Mouse (Mus musculus): ENCODE measurements at regions not wholly inside any gene's neighbourhood (a gene's known extent, or its start where the extent isn't known, plus 50 kb on each side); places are given as distances from the start of the nearest gene placed in this dataset.
A peak's percentile ranks its signal among the peaks of the same experiment; 100 is the strongest.

DNA sequence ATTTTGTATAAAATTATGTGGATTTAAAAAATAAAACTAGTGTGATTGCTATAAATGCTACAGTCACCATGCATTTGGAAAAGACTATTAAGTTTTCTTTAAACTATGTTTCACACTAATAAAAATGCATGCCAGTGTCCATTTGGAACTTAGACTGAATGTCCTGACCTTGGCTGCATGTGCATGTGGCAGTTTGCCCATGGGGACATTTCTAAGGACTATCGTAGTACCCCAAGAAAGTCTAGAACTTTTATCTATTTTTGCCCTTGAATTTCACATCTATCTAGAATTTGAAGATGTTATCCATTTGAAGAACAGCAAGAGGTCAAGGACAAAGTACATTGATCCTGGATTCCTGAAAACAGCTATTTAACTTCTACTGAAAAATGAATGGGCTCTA, 745.9 kb downstream of the Tmem182 start:
- no peak for DNase-seq (ENCODE audit: low spot score in 2 of 2)

DNA sequence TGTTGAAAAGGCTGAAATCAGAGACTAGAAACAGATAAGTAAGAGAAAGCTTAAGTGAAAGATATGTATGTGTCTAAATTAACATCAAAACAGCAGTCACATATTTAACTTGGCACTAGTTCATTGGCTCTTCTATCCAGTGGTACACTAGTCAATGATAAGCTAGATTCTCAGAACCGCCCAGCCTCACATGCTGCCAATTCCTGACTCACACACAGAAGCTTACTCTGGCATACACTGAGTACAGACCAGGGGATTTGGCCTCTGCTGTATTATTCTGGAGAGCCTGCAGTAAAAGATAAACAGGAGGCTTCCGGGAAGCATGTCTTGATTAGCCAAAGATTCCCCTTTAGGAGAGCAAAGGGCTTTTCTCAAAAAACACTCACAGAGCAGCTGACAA, 750.2 kb downstream of the Tmem182 start:
- DNase-seq (ENCODE audit: low spot score in 2 of 2): no peak

DNA sequence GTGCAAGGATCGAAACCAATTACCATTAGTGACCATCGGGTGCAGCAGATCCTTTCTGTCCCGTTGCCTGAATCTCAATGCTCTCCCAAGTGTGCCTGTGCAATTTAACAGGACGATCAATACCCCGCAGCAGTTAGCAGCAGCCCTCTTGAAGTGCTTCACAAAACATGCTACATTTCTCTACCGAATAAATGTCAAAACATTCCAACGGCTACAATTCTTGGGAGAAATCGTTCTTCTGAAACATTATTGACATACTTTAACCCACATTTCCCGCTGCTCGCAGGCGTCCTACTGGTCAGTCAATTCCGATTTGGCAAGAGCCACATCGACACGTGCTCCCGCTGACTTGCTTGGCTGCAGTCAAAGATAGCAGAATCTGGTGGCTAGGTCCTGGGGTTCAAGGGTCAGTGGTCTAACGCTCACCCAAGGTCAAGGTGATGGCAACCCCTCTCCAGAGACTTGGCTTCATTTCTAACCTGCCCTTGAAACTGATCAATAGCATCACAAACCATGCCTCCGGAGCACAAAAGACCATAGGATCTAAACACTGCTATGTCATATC, 753.8 kb downstream of the Tmem182 start:
- DNase-seq (ENCODE audit: low spot score in 2 of 2): no peak

DNA sequence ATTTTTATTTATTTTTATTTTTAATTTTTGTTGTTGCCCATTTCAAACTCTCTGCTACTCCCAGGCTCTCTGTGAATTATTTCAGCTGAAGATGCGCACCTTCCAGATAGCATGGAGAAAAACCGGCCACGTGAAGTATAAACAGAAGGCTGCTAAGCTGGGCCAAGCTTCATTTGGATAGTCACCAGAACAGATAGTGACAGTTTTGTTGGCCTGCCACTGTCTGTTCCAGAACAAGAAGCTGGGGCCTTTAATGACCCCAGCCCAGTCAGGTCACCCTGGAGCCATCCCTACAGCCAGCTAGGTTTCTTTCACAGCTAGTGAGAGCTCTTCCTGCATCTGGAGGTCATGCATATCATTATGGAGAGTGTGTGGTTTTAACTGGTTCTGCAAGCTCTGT, 754.6 kb downstream of the Tmem182 start:
- DNase-seq (ENCODE audit: low spot score in 2 of 2): no peak

DNA sequence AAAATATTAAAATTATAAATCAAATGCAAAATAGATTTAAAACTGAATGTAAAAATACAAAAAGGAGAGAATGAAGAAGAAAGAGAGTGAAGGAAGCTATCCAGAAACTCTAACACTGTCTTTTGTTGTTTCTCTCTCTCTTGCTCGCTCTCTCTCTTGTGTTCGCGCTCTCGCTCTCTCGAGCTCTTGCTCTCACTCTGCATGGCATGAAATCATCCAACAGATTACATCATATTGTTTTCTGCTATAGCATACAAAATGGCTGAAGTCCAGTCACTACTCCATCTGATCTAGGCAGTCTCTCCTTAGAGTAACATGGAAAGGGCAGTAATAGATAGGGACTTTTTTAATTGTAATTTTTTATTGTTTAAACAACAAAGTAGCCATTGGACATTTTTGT, 798.1 kb downstream of the Tmem182 start:
- no peak for DNase-seq (ENCODE audit: low spot score in 2 of 2)

DNA sequence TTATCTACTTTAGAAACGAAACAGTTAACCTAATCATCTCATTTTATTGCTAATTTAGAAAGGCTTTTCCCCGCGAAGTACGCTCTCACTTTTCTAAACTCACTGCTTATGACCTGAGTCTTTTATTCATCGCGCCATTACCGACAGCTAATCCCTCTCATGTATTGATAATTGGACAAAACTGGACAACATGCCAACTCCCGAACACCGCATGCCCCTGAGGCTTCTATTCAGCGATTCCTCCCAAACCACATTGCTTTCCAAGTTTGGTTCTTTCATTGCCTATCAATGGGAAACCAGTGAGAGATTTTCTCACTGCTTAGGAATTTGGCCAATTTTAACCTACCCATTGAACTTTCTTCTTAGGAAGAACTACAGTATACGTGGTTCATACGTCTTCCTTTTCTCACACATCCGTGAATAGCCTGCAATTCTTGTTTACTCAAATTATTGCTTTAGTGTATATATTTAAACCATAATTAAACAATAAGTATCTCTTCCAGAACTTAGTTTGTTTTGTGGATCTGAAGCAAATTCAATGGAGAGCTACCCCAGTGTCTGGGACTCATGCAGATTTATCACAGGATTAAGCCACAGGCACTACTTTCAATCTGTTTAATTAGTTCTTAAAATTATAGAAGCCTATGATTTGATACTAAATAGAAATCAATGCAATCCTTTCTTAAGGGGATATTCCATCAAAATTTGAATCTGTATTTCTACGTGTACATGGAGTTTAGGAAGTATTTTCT, 799.8 kb downstream of the Tmem182 start:
- no peak for DNase-seq (ENCODE audit: low spot score in 2 of 2)

DNA sequence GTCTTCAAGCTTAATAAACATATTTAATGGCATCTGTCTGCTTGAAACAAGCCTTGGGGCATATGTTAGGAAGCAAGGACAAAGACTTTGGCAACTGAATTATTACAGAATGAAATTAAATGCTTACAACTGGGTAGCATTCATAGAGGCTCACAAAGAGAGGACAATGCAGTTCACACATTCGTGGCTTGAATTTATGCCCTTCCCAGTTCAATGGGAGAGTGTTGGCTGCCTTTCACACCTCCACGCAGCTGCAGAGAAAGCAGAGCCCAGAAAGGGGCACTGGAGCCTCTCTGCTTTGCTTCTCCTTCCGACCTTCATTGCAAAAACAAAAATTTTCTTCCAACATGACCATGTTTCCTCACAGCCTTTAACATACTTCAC, 800.3 kb downstream of the Tmem182 start:
- no peak for DNase-seq (ENCODE audit: low spot score in 2 of 2)

DNA sequence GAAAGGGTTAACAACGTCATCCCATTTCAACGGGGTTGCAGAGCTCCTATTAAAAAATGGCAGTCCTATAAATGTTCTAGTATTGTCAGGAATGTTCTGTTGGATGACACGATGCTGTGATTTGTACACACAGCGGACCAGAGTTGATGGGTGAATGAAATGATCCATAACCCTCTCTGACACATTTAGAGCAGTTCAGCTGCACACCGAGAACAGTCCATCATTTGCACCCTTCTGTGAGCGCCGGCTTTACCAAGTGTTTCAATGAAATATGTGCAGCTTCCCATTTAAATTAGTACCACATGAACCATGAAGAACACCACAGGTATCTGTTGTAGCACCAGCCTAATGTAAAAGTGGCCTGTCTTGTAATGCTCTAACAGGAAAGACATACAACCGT, 805.4 kb downstream of the Tmem182 start:
- DNase-seq (ENCODE audit: low spot score in 2 of 2): no peak

DNA sequence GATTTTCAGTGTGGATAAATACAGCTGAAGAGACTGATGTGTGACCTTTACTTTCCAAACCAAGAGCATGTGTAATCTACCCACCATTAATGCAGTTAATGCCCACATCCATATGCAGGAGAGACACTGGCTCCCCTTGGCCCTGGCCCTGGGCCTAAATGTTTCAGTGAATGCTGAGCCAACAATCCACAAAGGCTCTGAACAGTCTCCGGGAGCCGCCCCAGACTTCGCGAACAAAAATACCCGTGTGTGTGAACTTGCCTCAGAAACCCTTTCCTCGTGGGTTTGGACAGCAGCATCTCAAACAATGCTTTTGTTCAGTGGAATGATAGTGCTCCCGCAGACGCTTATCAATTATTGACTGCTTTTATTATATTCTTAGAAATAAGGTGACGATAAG, 846.4 kb downstream of the Tmem182 start:
- no peak for DNase-seq (ENCODE audit: low spot score in 2 of 2)

DNA sequence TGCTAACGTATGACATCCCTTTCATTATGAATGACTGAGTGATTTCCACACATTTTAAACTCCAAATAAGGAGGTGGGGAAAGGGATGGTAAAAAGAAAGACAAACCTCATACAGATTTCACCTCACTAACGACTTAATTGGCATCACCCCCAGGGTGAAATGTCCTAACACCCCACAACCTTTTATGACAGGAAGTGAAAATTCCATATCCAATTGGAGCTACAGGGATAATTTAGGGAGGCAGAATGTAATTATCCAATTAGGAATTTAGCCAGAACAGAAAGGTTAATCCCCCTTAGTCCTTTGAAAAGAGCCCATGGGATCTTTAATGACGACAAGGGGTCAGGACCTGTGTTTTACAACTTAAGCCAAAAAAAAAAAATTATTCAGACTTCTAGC, 846.8 kb downstream of the Tmem182 start:
- DNase-seq (ENCODE audit: low spot score in 2 of 2): no peak

DNA sequence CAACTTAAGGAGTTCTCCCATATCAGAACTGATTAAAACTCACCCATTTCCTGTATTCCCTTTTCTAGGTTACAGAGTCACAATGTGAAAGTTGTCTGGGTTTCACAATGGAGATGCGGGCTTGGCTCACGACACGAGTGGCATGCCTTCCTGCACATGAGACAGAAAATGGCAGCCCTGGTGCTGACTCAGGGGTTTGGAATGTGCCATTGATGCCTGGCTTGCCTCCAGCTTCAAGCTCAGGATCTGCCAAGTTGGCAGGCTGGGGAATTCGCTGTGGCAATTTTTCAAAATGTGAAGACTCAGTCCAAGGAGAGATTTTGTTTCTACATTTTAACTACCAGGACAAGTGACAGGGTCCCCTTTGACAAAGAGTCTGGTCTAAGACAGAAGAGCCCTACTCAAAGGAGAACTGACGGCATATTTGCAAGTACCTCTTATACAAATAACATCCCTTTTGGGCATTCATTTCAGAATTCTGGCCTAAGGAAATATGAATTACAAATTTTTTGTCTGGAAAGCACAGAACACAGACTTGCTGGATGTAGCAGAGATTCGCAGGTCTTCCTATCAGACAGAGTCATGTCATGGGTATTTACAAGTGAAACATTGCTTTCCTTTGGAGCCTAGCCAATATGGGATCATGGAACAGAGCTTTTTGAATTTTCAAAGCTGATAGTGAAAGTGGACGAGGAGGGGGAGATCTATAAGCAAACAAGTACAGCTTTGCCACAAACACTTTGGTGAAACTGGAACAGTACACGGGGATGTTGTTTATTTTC, 847.4 kb downstream of the Tmem182 start:
- peak; percentile 3 to 4 for DNase-seq (ENCODE audit: low spot score in 2 of 2)

DNA sequence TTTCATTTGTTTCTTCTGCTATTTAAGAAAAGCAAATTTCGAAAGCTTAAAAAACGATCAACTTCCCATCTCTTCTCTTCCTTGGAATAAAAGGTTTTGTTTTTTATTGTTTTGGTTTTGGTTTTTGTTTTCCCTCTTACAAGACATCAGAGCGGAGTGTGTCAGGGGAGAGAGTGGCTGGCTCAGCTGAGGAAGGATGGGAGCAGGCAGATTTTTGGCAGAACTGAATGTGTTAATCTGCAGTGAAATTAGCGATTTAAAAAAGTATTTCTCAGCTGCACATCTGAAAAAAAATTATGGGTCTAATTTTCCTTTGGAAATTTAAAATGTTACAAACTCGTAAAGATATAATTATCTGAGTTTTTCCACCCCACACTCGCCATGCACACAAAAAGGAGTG, 868.7 kb downstream of the Tmem182 start:
- no peak for DNase-seq (ENCODE audit: low spot score in 2 of 2)

DNA sequence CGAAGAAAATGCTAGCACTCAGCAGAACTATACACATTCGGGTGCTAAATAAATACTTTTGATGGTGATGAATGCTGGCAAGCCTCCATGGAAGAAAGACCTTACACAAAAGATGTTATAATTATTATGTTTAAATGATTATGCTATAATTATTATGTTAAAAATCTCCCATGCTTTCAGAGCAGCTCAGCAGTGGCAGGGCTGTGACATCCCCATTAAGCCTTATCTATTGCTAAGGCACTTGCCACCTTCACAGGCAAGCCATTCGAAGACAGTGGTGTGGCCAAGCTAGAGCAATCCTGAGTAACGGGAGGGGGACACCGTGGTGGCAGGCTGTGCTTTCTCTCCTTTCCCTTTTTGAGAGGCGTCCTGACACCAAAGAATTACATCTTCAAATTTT, 869.9 kb downstream of the Tmem182 start:
- no peak for DNase-seq (ENCODE audit: low spot score in 2 of 2)

DNA sequence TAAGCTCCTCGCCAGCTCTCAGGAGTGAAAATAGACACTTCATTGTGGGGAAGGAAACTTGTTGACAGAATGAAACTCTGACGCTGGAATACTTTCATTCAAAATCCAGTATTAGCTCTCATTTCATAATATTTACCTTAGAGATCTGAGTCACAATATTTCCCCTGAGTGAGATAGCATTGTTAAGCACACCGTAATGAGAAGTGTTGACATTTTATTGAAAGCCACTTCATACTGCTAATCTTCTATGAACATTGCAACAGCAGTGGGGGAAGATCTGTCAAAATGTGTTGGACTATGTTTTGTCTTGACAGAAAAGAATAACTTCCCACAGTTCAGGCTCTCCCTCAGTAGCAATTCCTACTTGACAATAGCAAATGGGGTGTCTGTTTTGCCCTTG, 900.3 kb downstream of the Tmem182 start:
- no peak for DNase-seq (ENCODE audit: low spot score in 2 of 2)

DNA sequence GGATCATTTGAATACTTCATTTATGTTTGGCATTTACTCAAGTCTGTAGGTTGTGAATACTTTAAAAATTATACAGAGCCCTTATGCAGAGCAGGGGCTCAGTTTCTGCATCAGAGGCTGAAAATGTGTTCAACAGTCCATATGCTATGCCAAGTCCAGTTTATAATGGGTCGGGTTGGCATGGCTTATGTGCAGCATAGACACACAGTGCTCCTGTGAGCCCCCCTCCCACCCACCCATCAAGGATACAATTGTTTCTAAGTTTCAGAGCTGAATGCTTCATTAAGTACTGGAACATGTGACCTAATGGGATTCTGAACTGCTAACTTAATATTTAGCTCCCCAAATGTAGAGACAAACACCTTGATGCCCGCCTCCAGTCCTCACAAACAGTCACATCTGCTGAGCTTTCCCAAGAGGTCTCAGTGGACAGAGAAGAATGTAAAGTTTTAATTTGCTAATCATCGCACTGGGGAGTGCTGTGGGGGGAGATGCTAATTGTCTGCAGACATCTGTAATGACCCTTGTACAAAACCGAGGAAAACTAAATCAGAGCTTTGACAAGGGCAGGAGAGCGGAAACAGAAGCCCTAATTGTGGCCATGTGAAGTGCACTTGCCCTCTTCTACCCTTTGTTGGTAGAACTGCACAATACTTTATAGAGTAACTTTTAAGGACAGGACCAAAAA, 937.4 kb downstream of the Tmem182 start:
- DNase-seq (ENCODE audit: low spot score in 2 of 2): no peak

DNA sequence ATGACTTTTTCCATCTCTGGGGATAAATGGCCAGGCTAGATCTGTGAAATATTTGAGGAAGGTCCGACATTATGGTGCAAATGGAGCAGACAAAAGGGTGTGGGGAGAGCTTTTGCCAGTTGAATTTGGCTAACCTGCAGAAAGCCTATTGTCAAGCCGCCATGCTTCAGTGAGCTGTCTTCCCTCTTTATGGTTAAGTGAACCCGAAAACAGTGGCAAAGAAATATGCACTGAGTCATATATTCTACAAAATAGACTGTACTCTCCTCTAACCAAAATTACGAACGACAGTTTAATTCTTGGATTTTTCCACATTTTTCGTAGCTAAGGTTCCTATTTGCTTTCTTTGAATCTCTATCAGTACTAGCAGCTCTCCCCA, 937.9 kb downstream of the Tmem182 start:
- no peak for DNase-seq (ENCODE audit: low spot score in 2 of 2)

DNA sequence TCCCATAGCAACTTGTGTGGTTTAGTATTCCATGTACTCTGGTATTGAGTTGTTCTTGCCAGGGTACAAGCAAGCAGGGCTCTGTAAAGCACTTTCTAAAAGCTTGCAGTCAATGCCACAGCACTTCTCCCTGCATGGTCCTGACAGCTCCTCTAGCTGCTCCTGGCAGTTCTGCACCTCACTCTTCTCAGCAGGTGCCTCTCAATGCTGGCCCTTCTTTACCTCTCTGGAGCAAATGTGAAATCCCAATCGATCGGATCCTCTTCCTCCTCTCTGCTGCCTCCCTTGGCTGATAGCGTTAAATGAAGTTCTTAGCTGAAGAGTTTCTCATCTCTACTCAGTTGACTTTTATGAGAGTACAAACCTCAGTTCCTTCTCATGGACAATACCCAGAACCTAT, 939.1 kb downstream of the Tmem182 start:
- no peak for DNase-seq (ENCODE audit: low spot score in 2 of 2)

DNA sequence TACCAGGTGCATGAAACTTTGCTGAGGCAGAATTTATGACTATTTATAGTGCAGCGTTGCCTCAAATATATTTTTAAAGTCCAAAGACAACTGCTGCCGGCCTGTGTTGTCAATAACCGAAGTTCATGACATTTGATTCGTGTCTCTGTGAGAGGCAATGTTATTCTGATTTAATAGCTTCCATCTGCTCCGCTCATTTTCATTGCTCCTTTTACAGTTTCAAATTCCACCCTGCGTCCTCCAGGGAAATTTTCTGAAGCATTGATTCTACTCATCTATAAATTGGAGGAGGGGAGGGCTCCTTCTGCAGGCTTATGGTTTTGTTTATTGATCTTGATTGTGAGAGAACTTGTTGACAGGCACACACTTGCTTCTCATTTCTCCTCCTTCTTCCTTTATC, 936.2 kb upstream of the Pou3f3 start:
- DNase-seq (ENCODE audit: low spot score in 2 of 2): no peak
